Mouse (Mus musculus) forebrain, embryonic 11.5 days (tissue): ENCODE data around the gene Sult1a1. TPM values are rescaled to one million over a fixed set of nuclear protein-coding genes. Genes with fewer than 3 reads are reported as not detected.

Experiments used
- ATAC-seq: fragments of 200-750 bp; cut with Nextera tagmentation; replicated peaks from 2 replicates; pipeline ENCODE4 v1.8.0; 2017; ENCODE audit warnings: moderate TSS enrichment; ENCODE audit not compliant: low FRiP score
- DNase-seq: peaks from one replicate; pipeline ENCODE4 v3.0.0-alpha.2; 2017; ENCODE audit warnings: low spot score
- H3K27ac ChIP-seq: fragments of 300-500 bp; sonication (generic); 2 replicates; pipeline ENCODE4 v1.5.1; 2014; ENCODE audit warnings: low read depth, low read length
- H3K27me3 ChIP-seq: fragments of 300-500 bp; sonication (generic); 2 replicates; pipeline ENCODE4 v1.6.1; 2014; ENCODE audit warnings: mild to moderate bottlenecking, low read length, mixed read lengths; ENCODE audit not compliant: control insufficient read depth, insufficient read depth
- H3K36me3 ChIP-seq: fragments of 300-500 bp; sonication (generic); 2 replicates; pipeline ENCODE4 v1.6.1; 2014; ENCODE audit warnings: mild to moderate bottlenecking, low read length, moderate library complexity, mixed read lengths; ENCODE audit not compliant: control insufficient read depth, insufficient read depth
- H3K4me1 ChIP-seq: fragments of 300-500 bp; sonication (generic); replicated peaks from 2 replicates; pipeline ENCODE4 v1.6.1; 2014; ENCODE audit warnings: low read length, mixed read lengths; ENCODE audit not compliant: control insufficient read depth, insufficient read depth
- H3K4me2 ChIP-seq: fragments of 300-500 bp; sonication (generic); 2 replicates; pipeline ENCODE4 v1.6.1; 2014; ENCODE audit warnings: low read depth, mild to moderate bottlenecking, low read length, moderate library complexity, mixed read lengths; ENCODE audit not compliant: severe bottlenecking
- H3K4me3 ChIP-seq: fragments of 300-500 bp; sonication (generic); 2 replicates; pipeline ENCODE4 v1.5.1; 2014; ENCODE audit warnings: low read depth, low read length
- H3K9ac ChIP-seq: fragments of 300-500 bp; sonication (generic); 2 replicates; pipeline ENCODE4 v1.6.1; 2014; ENCODE audit warnings: low read length
- H3K9me3 ChIP-seq: fragments of 300-500 bp; sonication (generic); 2 replicates; pipeline ENCODE4 v1.6.1; 2016; ENCODE audit warnings: low read length, mixed read lengths; ENCODE audit not compliant: control insufficient read depth
- WGBS: fragments of 180-500 bp; shearing (Covaris S2); extraction: QIAGEN DNeasy Blood & Tissue Kit; methylation state at CpG from one replicate; pipeline ENCODE4 v1.1.7; 2014; 5-methylcytosine and 5-hydroxymethylcytosine counted together
- polyA plus RNA-seq: library from polyadenylated mRNA; unstranded; fragments of >200 nt; fragmentation: Nextera tagmentation; extraction: Ambion mirVana; gene quantifications from 2 replicates; pipeline ENCODE4 v1.2.1, GENCODE M21; 2014

The Sult1a1 gene
- polyA plus RNA-seq, 1 experiment from 2014 or later, result 0.52 TPM

- ATAC-seq, result no peak
- 44% methylated on average over 3 of the region's 3 CpGs for WGBS
- no peaks in the 10 kb centered on the region for H3K36me3 ChIP-seq
Observed at GRCm38 (mm10) chr7:126629915-126630314, 46.3 kb downstream of the Sult1a1 start.

GRCm38 (mm10) chr7:126628111-126628510, 48.1 kb downstream of the Sult1a1 start:
- Histone ChIP-seq H3K4me2 (no peak overlapping the region), H3K27me3 (no peaks in the 10 kb centered on the region), H3K27ac (no peak overlapping the region), H3K9me3 (no peaks in the 10 kb centered on the region), H3K4me1 (no peaks in the 10 kb centered on the region), H3K36me3 (no peaks in the 10 kb centered on the region), H3K4me3 (no peak overlapping the region), H3K9ac (no peak overlapping the region)
- 82% methylated on average over 6 of the region's 6 CpGs for WGBS
- DNase-seq (no peak), ATAC-seq (no peak)

More at GRCm38 (mm10) chr7:126629915-126630314, 46.3 kb downstream of the Sult1a1 start:
- H3K9ac ChIP-seq, result no peak overlapping the region
- H3K9me3 ChIP-seq, result no peaks in the 10 kb centered on the region
- DNase-seq, result no peak
- no peak overlapping the region for H3K27ac ChIP-seq
- no peaks in the 10 kb centered on the region for H3K4me1 ChIP-seq
- no peak overlapping the region for H3K4me3 ChIP-seq
- no peak overlapping the region for H3K4me2 ChIP-seq
- H3K27me3 ChIP-seq, result no peaks in the 10 kb centered on the region

GRCm38 (mm10) chr7:126625807-126626600, 50.2 kb downstream of the Sult1a1 start:
- Histone ChIP-seq H3K4me3 (no peak overlapping the region), H3K4me2 (no peak overlapping the region), H3K27ac (no peak overlapping the region), H3K27me3 (no peaks in the 10 kb centered on the region), H3K4me1 (no peaks in the 10 kb centered on the region), H3K9ac (no peak overlapping the region), H3K9me3 (no peaks in the 10 kb centered on the region), H3K36me3 (no peaks in the 10 kb centered on the region)
- no peak for DNase-seq
- 88% methylated on average over 3 of the region's 3 CpGs for WGBS
- ATAC-seq, result no peak

GRCm38 (mm10) chr7:126625369-126625768, 50.9 kb downstream of the Sult1a1 start:
- Histone ChIP-seq H3K27ac (no peak overlapping the region), H3K9ac (no peak overlapping the region), H3K27me3 (no peaks in the 10 kb centered on the region), H3K36me3 (no peaks in the 10 kb centered on the region), H3K4me3 (no peak overlapping the region), H3K4me2 (no peak overlapping the region), H3K4me1 (no peaks in the 10 kb centered on the region), H3K9me3 (no peaks in the 10 kb centered on the region)
- 67% methylated on average over 6 of the region's 6 CpGs for WGBS
- DNase-seq (no peak), ATAC-seq (no peak)

- ATAC-seq (no peak), DNase-seq (no peak)
- Histone ChIP-seq H3K36me3 (no peaks in the 10 kb centered on the region), H3K27ac (no peak overlapping the region), H3K4me3 (no peak overlapping the region), H3K4me1 (no peaks in the 10 kb centered on the region), H3K9ac (no peak overlapping the region), H3K4me2 (no peak overlapping the region), H3K9me3 (no peaks in the 10 kb centered on the region), H3K27me3 (no peaks in the 10 kb centered on the region)
- WGBS, result 74% methylated on average over 16 of the region's 16 CpGs
Observed at GRCm38 (mm10) chr7:126624774-126625173, 51.5 kb downstream of the Sult1a1 start.

- no peaks in the 10 kb centered on the region for H3K9me3 ChIP-seq
- no peaks in the 10 kb centered on the region for H3K36me3 ChIP-seq
- WGBS, result 85% methylated on average over 1 of the region's 1 CpGs
- no peak overlapping the region for H3K27ac ChIP-seq
- no peak overlapping the region for H3K4me2 ChIP-seq
- H3K27me3 ChIP-seq, result no peaks in the 10 kb centered on the region
- H3K4me1 ChIP-seq, result no peaks in the 10 kb centered on the region
- DNase-seq, result no peak
- no peak overlapping the region for H3K4me3 ChIP-seq
- ATAC-seq, result no peak
- H3K9ac ChIP-seq, result no peak overlapping the region
Observed at GRCm38 (mm10) chr7:126623381-126623780, 52.9 kb downstream of the Sult1a1 start.

Other genes with a start within 250 kb of the Sult1a1 start
- 23.4 and 24.8 TPM in 2 replicates for gene Rabep2, start 247.7 kb downstream of the Sult1a1 start, polyA plus RNA-seq
- gene Atp2a1, start 213.3 kb downstream of the Sult1a1 start, polyA plus RNA-seq, result not detected in 2 replicates
- gene Sh2b1, start 201.0 kb downstream of the Sult1a1 start, polyA plus RNA-seq, result 53.5 and 55.6 TPM in 2 replicates
- gene Tufm, start 189.1 kb downstream of the Sult1a1 start, polyA plus RNA-seq, result 138 and 160 TPM in 2 replicates
- 81.4 and 81.8 TPM in 2 replicates for gene Atxn2l, start 173.0 kb downstream of the Sult1a1 start, polyA plus RNA-seq
- gene Eif3c, start 110.0 kb downstream of the Sult1a1 start, polyA plus RNA-seq, result 175 and 184 TPM in 2 replicates
- gene Apobr, start 91.5 kb downstream of the Sult1a1 start, polyA plus RNA-seq, result 0.69 and 0.77 TPM in 2 replicates
- gene Cln3, start 90.6 kb downstream of the Sult1a1 start, polyA plus RNA-seq, result 22.8 and 23.0 TPM in 2 replicates
- gene Il27, start 81.5 kb downstream of the Sult1a1 start, polyA plus RNA-seq, result not detected in 2 replicates
- gene Nupr1, start 45.6 kb downstream of the Sult1a1 start, polyA plus RNA-seq, result 1.6 and 3.2 TPM in 2 replicates
- gene Sgf29, start 27.1 kb downstream of the Sult1a1 start, polyA plus RNA-seq, result 53.6 and 72.3 TPM in 2 replicates
- 162 and 167 TPM in 2 replicates for gene Bola2, start 19.0 kb upstream of the Sult1a1 start, polyA plus RNA-seq
- gene Slx1b, start 19.4 kb upstream of the Sult1a1 start, polyA plus RNA-seq, result 11.2 and 13.1 TPM in 2 replicates
- 39.0 and 45.8 TPM in 2 replicates for gene Coro1a, start 31.4 kb upstream of the Sult1a1 start, polyA plus RNA-seq
- gene Mapk3, start 83.2 kb upstream of the Sult1a1 start, polyA plus RNA-seq, result 40.1 and 50.6 TPM in 2 replicates
- 1.5 and 1.9 TPM in 2 replicates for gene Gdpd3, start 89.9 kb upstream of the Sult1a1 start, polyA plus RNA-seq
- gene Ypel3, start 100.5 kb upstream of the Sult1a1 start, polyA plus RNA-seq, result 63.9 and 80.5 TPM in 2 replicates
- 0.28 and 0.61 TPM in 2 replicates for gene Tbx6, start 105.1 kb upstream of the Sult1a1 start, polyA plus RNA-seq
- 348 and 392 TPM in 2 replicates for gene Ppp4c, start 116.1 kb upstream of the Sult1a1 start, polyA plus RNA-seq
- 10.2 and 10.6 TPM in 2 replicates for gene Fam57b, start 121.2 kb upstream of the Sult1a1 start, polyA plus RNA-seq
- not detected in 2 replicates for gene 4930451I11Rik, start 155.2 kb upstream of the Sult1a1 start, polyA plus RNA-seq
- gene Doc2a, start 171.0 kb upstream of the Sult1a1 start, polyA plus RNA-seq, result 9.3 and 11.2 TPM in 2 replicates
- 29.9 and 38.8 TPM in 2 replicates for gene Hirip3, start 185.5 kb upstream of the Sult1a1 start, polyA plus RNA-seq
- 117 and 118 TPM in 2 replicates for gene Ino80e, start 185.9 kb upstream of the Sult1a1 start, polyA plus RNA-seq
- 43.4 and 44.8 TPM in 2 replicates for gene Taok2, start 208.3 kb upstream of the Sult1a1 start, polyA plus RNA-seq
- 21.3 and 24.4 TPM in 2 replicates for gene Tmem219, start 246.5 kb upstream of the Sult1a1 start, polyA plus RNA-seq